Mouse (Mus musculus): Measurements from ENCODE around the gene Med22.

DNA sequence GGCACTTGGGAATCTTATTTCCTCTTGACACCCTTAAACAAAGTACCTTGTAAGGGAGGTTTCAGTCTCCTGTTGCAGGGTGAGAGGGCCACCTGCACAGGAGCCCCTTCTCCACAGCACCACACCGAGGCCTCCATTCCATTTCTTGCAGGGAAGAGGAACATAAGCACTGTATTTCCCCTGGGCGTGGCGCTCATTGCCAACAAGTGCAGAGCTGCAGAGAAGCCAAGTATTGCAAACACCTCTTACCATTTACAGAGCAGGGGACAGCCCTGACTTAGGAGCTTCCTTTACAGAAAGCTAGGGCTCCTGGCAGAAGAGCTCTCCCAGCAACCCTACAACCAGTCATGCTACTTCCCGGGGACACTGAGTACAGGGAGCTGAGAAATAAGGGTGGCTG lies 41.7 kb upstream of the Med22 start:
- TF ChIP-seq CTCF (IDR thresholded peaks at IDR 0.05; ENCODE audit: control insufficient read depth, insufficient read depth, insufficient replicate concordance, low read depth, low read length): no peak
- no peak for TF ChIP-seq POLR2A (IDR thresholded peaks at IDR 0.05; ENCODE audit: control insufficient read depth, low read depth, low read length)
